Mouse (Mus musculus) intestine, postnatal 0 days (tissue): ENCODE data around the gene Isg15. TPM values are rescaled to one million over a fixed set of nuclear protein-coding genes. Genes with fewer than 3 reads are reported as not detected.

Experiments used
- ATAC-seq: fragments of 200-750 bp; cut with Nextera tagmentation; 2 replicates; pipeline ENCODE4 v1.8.0; 2017; ENCODE audit warnings: mild to moderate bottlenecking, moderate TSS enrichment, moderate library complexity
- H3K27ac ChIP-seq: fragments of 300-500 bp; sonication (generic); 2 replicates; pipeline ENCODE4 v1.5.1; 2014; ENCODE audit warnings: mild to moderate bottlenecking, low read depth, low read length, moderate library complexity
- H3K27me3 ChIP-seq: fragments of 300-500 bp; sonication (generic); replicated peaks from 2 replicates; pipeline ENCODE4 v1.6.1; 2014; ENCODE audit warnings: low read length, mixed read lengths; ENCODE audit not compliant: control insufficient read depth, insufficient read depth
- H3K36me3 ChIP-seq: fragments of 300-500 bp; sonication (generic); 2 replicates; pipeline ENCODE4 v1.6.1; 2014; ENCODE audit warnings: mild to moderate bottlenecking, moderate library complexity; ENCODE audit not compliant: control insufficient read depth, insufficient read depth
- H3K4me1 ChIP-seq: fragments of 300-500 bp; sonication (generic); replicated peaks from 2 replicates; pipeline ENCODE4 v1.6.1; 2014; ENCODE audit warnings: antibody characterized with exemption, low read length, mixed read lengths; ENCODE audit not compliant: control insufficient read depth, insufficient read depth
- H3K4me2 ChIP-seq: fragments of 300-500 bp; sonication (generic); replicated peaks from 2 replicates; pipeline ENCODE4 v1.6.1; 2014; ENCODE audit warnings: low read depth, mild to moderate bottlenecking, moderate library complexity
- H3K4me3 ChIP-seq: fragments of 300-500 bp; sonication (generic); 2 replicates; pipeline ENCODE4 v1.5.1; 2014; ENCODE audit warnings: low read depth, low read length
- H3K9ac ChIP-seq: fragments of 300-500 bp; sonication (generic); 2 replicates; pipeline ENCODE4 v1.6.1; 2014; ENCODE audit warnings: mild to moderate bottlenecking, low read depth, low read length
- H3K9me3 ChIP-seq: fragments of 300-500 bp; sonication (generic); 2 replicates; pipeline ENCODE4 v1.6.1; 2016; ENCODE audit warnings: mixed run types; ENCODE audit not compliant: control insufficient read depth
- CTCF ChIP-seq: sonication (generic); IDR thresholded peaks from 2 replicates; pipeline ENCODE4 v1.5.1; 2016; ENCODE audit warnings: low read depth, mild to moderate bottlenecking, control low read depth, antibody characterized with exemption, moderate library complexity
- WGBS: fragments of 180-500 bp; shearing (Covaris S2); extraction: QIAGEN DNeasy Blood & Tissue Kit; methylation state at CpG from one replicate; pipeline ENCODE4 v1.1.7; 2014; 5-methylcytosine and 5-hydroxymethylcytosine counted together
- polyA plus RNA-seq: library from polyadenylated mRNA; unstranded; fragments of >200 nt; fragmentation: Nextera tagmentation; extraction: Ambion mirVana; gene quantifications from 2 replicates; pipeline ENCODE4 v1.2.1, GENCODE M21; 2015

Gene Isg15
- 36.0 and 40.5 TPM in 2 replicates for polyA plus RNA-seq

DNA sequence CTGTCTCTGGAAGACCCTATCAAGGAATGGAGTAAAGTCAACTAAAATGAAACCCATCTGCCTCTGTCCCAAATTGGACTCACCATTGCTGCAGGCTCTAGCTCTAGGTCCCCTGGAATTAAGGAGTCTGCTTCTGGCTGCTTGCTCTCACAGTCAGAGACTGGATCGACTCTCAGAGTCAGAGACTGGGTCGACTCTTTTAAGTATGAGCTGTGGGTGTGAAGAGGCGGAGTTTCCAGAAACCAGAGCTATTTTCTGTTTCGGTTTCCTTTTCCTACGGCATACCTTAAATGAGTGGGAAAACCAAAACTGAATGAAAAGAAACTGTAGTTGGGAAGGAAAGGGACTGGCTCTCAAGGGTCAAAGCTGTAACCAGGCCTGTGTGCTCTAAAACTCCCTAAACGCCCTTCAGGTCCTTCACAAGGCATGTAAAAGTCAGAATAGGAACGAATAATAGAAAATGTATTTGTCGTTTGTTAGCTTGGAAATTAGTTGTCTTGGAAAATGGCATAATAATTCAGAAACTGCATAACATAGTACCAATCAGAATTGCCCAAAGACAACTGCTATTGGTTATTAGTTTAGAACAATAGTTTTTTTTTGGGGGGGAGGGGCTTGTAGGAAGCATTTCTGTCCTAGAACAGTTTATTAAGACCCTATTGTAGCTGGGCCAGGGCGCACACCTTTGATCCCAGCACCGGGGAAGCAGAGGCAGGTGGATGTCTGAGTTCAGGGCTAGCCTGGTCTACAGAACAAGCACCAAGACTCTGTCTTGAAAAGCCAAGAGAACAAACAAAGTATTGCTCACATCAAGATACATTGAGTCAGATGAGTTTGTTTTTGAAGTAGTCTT is at the start of gene Isg15:
TSS of gene Isg15 (minus strand) at position 196 of the 853 bp plus-strand sequence.
- ATAC-seq: no peak
- H3K4me2 ChIP-seq: peak within 1 kb of the TSS; percentile 54
- H3K4me1 ChIP-seq: peaks cover 7% of the 10 kb centered on the region; the same call in 1 of the 2 replicates
- 0 out of 2 replicates have a peak within 1 kb of the TSS, but pooled peaks have one; percentile 22 for H3K9ac ChIP-seq
- peaks cover 25% of the 10 kb centered on the region for H3K27me3 ChIP-seq
- no peaks in the 10 kb centered on the region for H3K36me3 ChIP-seq
- peak within 1 kb of the TSS; percentile 20 for H3K4me3 ChIP-seq
- H3K27ac ChIP-seq: peak within 1 kb of the TSS; percentile 16; the same call in 1 of the 2 replicates
- WGBS: 50% methylated on average over 10 of the region's 10 CpGs
- H3K9me3 ChIP-seq: no peaks in the 10 kb centered on the region
- TF ChIP-seq CTCF: no peak

DNA sequence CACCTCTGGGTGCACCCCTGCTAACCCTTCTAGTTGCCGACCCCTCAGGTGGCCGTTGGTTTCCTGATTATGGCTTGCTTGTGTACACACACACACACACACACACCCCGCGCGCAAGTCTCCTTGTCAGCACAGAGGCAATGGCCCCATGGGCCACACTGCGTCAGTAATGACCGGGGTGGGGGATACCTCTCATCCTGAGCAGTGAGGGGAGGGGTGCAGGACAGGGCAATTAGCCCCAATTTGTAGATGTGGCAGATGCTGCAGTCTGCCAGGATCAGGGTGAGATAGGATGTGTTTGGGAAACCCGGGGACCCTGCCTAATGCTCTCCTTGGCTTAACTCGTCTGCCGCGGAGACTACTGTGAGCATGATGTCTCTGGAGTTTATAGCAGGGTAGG is 48.9 kb upstream of the Isg15 start:
- Histone ChIP-seq H3K9ac (no peak overlapping the region), H3K9me3 (no peaks in the 10 kb centered on the region), H3K4me3 (no peak overlapping the region), H3K27ac (no peak overlapping the region), H3K4me1 (no peaks in the 10 kb centered on the region), H3K36me3 (peaks cover 43% of the 10 kb centered on the region), H3K4me2 (no peak overlapping the region), H3K27me3 (peaks cover 21% of the 10 kb centered on the region; the same call in 1 of the 2 replicates)
- ATAC-seq: no peak
- 49% methylated on average over 11 of the region's 11 CpGs for WGBS
- no peak for TF ChIP-seq CTCF

DNA sequence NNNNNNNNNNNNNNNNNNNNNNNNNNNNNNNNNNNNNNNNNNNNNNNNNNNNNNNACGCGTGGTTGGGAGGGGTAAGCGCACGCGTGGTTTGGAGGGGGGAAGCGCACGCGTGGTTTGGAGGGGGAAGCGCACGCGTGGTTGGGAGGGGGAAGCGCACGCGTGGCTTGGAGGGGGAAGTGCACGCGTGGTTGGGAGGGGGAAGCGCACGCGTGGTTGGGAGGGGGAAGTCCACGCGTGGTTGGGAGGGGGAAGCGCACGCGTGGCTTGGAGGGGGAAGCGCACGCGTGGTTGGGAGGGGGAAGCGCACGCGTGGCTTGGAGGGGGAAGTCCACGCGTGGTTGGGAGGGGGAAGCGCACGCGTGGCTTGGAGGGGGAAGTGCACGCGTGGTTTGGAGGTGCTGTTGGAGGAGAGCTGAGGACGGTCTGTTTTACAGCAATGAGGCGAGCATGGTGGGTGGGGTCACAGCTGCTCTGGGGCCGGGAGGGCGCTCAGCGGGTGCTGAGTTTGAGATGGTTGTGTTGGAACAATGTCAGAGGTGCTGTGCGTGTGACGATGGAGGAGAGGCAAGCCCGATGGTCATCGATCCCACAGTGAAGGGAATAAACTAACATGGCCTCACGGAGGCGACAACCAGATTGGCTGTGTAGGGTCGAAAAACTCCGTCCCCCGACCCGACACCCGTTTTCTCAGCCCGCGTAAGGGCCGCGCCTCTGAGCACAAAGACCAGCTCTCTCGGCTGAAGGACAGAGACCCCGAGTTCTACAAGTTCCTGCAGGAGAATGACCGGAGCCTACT is 36.2 kb upstream of the Isg15 start:
- 17% methylated on average over 55 of the region's 60 CpGs for WGBS
- Histone ChIP-seq H3K4me1 (0 out of 2 replicates have a peak, but pooled peaks cover 4% of the 10 kb centered on the region), H3K36me3 (peaks cover 42% of the 10 kb centered on the region), H3K27me3 (no peaks in the 10 kb centered on the region), H3K9ac (no peak overlapping the region), H3K4me2 (peak overlapping the region; percentile 94), H3K4me3 (peak overlapping the region; percentile 77), H3K27ac (no peak overlapping the region), H3K9me3 (no peaks in the 10 kb centered on the region)
- no peak for TF ChIP-seq CTCF
- no peak for ATAC-seq

DNA sequence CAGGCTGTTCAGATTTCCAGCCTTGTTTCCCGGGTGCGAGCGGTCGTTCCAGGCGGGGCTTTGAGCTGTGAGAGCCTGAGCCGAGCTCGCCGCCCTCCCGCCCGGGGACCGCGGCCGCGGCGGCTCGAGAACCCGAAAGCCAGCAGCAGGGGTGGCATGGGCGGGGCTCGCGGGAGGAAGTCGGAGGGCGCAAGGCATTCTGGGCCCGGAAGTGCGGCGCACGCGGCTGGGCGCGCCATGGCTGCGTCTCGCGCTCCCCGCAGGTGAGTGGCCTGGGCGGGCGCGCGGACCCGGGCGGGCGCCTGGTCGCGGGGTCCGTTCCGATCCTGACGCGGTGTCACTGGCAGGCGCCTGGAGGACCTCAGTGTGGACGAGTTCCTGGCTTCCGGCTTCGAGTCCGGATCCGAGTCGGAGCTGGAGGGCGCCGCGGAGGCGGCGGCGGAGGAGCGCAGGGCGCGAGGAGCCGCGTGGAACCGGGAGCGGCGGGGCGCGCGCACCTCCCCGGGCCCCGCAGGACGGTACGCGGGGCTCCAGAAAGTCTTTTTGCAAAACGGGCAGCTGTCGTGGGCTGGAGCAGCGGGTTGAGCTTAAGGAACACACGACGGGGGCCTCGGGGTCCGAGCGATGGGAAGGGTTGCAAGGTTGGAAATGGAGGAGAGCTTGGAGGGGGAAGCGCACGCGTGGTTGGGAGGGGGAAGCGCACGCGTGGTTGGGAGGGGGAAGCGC is 35.4 kb upstream of the Isg15 start, which contains the start of gene Noc2l:
TSS of gene Noc2l (plus strand) at position 203 of the 726 bp plus-strand sequence.
- Histone ChIP-seq H3K27me3 (no peaks in the 10 kb centered on the region), H3K36me3 (peaks cover 42% of the 10 kb centered on the region), H3K9me3 (no peaks in the 10 kb centered on the region), H3K27ac (peak within 1 kb of the TSS; percentile 88), H3K4me3 (peak within 1 kb of the TSS; percentile 77), H3K9ac (peak within 1 kb of the TSS; percentile 67), H3K4me1 (0 out of 2 replicates have a peak, but pooled peaks cover 4% of the 10 kb centered on the region), H3K4me2 (peak within 1 kb of the TSS; percentile 94)
- under 1% methylated on average over 83 of the region's 90 CpGs for WGBS
- peak; percentile 91 for ATAC-seq
- TF ChIP-seq CTCF: peak; percentile 15; the same call in 1 of the 2 replicates

DNA sequence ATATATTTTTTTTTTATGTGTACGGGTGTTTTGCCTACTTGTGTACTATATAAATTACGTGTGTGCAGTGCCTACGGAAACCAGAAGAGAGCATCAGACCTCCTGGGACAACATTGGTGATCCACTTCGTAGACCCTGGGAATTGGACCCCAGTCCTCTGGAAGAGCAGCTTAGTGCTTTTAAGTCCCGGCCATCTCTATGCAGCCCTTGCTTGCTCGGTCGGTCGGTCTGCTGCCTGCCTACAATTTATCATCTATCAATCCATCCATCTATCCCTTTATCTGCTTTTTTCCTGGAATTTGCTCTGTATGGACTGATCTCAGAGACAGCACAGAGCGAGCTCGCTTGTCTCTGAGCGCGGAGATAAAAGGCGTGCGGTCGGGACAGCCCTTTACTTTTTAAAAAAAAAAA is 34.7 kb upstream of the Isg15 start:
- peak; percentile 51 for TF ChIP-seq CTCF
- peak; percentile 34 for ATAC-seq
- Histone ChIP-seq H3K4me1 (0 out of 2 replicates have a peak, but pooled peaks cover 4% of the 10 kb centered on the region), H3K4me3 (peak overlapping the region; percentile 77), H3K27ac (peak overlapping the region; percentile 68), H3K9me3 (no peaks in the 10 kb centered on the region), H3K4me2 (peak overlapping the region; percentile 94), H3K9ac (peak overlapping the region; percentile 67), H3K27me3 (no peaks in the 10 kb centered on the region), H3K36me3 (peaks cover 36% of the 10 kb centered on the region)
- WGBS: under 1% methylated on average over 15 of the region's 15 CpGs
